8 mouse cellular contexts compared by ENCODE assay signal in genomic region chr5:17776571-17776970, GRCm38 (mm10).
DNase-seq lines count a peak whose midpoint lies in the region; ATAC-seq and TF ChIP-seq lines count a peak whose summit lies in the region.

No protein-coding gene starts in this region.

- no peak overlapping the region for H3K27ac ChIP-seq in kidney, postnatal 0 days
- H3K27ac ChIP-seq in kidney, embryonic 16.5 days (ENCODE audit: low read length) = no peak overlapping the region
- H3K27ac ChIP-seq in limb, embryonic 11.5 days (replicated peaks; ENCODE audit: low read depth, low read length) = no peak overlapping the region

- H3K4me2 ChIP-seq in kidney, postnatal 0 days (ENCODE audit: low read length) = no peak overlapping the region
- no peak overlapping the region for H3K4me2 ChIP-seq in kidney, embryonic 16.5 days (replicated peaks; ENCODE audit: low read depth, low read length)
- H3K4me2 ChIP-seq in limb, embryonic 11.5 days (ENCODE audit: low read depth, severe bottlenecking) = no peak overlapping the region

- no peaks in the 10 kb centered on the region for H3K36me3 ChIP-seq in kidney, postnatal 0 days (ENCODE audit: insufficient read depth, low read length)
- no peaks in the 10 kb centered on the region for H3K36me3 ChIP-seq in kidney, embryonic 16.5 days (ENCODE audit: insufficient read depth, low read length)
- H3K36me3 ChIP-seq in limb, embryonic 11.5 days (ENCODE audit: control insufficient read depth, insufficient read depth, low read length) = no peaks in the 10 kb centered on the region

- no peak overlapping the region for H3K4me3 ChIP-seq in kidney, postnatal 0 days (replicated peaks; ENCODE audit: low read depth, low read length)
- H3K4me3 ChIP-seq in kidney, embryonic 16.5 days (ENCODE audit: low read length) = no peak overlapping the region
- no peak overlapping the region for H3K4me3 ChIP-seq in limb, embryonic 11.5 days (ENCODE audit: low read depth, low read length)

- H3K27me3 ChIP-seq in kidney, postnatal 0 days (ENCODE audit: insufficient read depth, low read length) = no peaks in the 10 kb centered on the region
- no peaks in the 10 kb centered on the region for H3K27me3 ChIP-seq in kidney, embryonic 16.5 days (ENCODE audit: insufficient read depth, low read length)
- H3K27me3 ChIP-seq in limb, embryonic 11.5 days (ENCODE audit: control insufficient read depth, insufficient read depth, low read length) = no peaks in the 10 kb centered on the region

- peak; percentile 91 for DNase-seq in CD4-positive, CD25-positive, alpha-beta regulatory T cell, adult 2 months (ENCODE audit: low read depth, low spot score)
- DNase-seq in kidney, postnatal 0 days (ENCODE audit: low spot score) = peak; percentile 85
- DNase-seq in CD8-positive naive resting alpha-beta T cell, adult 2 months (ENCODE audit: low read depth in 2 of 2, low spot score in 2 of 2) = peak; percentile 5 to 33
- DNase-seq in cerebellum, postnatal 14 days = peak; percentile 31 to 63
- peak; percentile 55 for DNase-seq in limb, embryonic 11.5 days (ENCODE audit: low spot score)
- DNase-seq in yolk sac, embryonic 10.5 days (ENCODE audit: low spot score) = peak; percentile 13

- no peaks in the 10 kb centered on the region for H3K4me1 ChIP-seq in kidney, postnatal 0 days (replicated peaks; ENCODE audit: insufficient read depth, low read length)
- H3K4me1 ChIP-seq in kidney, embryonic 16.5 days (ENCODE audit: insufficient read depth, low read length) = no peaks in the 10 kb centered on the region
- no peaks in the 10 kb centered on the region for H3K4me1 ChIP-seq in limb, embryonic 11.5 days (ENCODE audit: control insufficient read depth, insufficient read depth, low read length)

- 93% methylated on average over 6 of the region's 6 CpGs for WGBS in kidney, postnatal 0 days
- 93% methylated on average over 6 of the region's 6 CpGs for WGBS in kidney, embryonic 16.5 days
- 93% methylated on average over 6 of the region's 6 CpGs for WGBS in limb, embryonic 11.5 days

- no peak for ATAC-seq in CD4-positive, CD25-positive, alpha-beta regulatory T cell, adult 4 months
- no peak for ATAC-seq in kidney, postnatal 0 days (replicated peaks; ENCODE audit: low FRiP score, low read depth)
- no peak for ATAC-seq in kidney, embryonic 16.5 days (ENCODE audit: low FRiP score, low TSS enrichment)
- ATAC-seq in limb, embryonic 11.5 days (ENCODE audit: insufficient number of reproducible peaks, low FRiP score, low TSS enrichment, low read depth) = no peak

- TF ChIP-seq CTCF in kidney, postnatal 0 days (IDR thresholded peaks at IDR 0.05; ENCODE audit: low read depth) = no peak

- no peaks in the 10 kb centered on the region for H3K9me3 ChIP-seq in kidney, postnatal 0 days (replicated peaks; ENCODE audit: low read length)
- 0 out of 2 replicates have a peak, but pooled peaks cover 4% of the 10 kb centered on the region for H3K9me3 ChIP-seq in kidney, embryonic 16.5 days (ENCODE audit: low read length)
- H3K9me3 ChIP-seq in limb, embryonic 11.5 days (ENCODE audit: control insufficient read depth, low read length) = no peaks in the 10 kb centered on the region

- H3K9ac ChIP-seq in kidney, postnatal 0 days (ENCODE audit: low read depth, low read length) = no peak overlapping the region
- no peak overlapping the region for H3K9ac ChIP-seq in kidney, embryonic 16.5 days (replicated peaks; ENCODE audit: low read length)
- H3K9ac ChIP-seq in limb, embryonic 11.5 days (ENCODE audit: low read length) = no peak overlapping the region

Comparison
In these comparisons a context has a peak if more than half of its experiments do, and no peak if none do; other contexts are left out.
1. DNase-seq: peak in every context shown above with its lines; median percentile 91 in CD4-positive, CD25-positive, alpha-beta regulatory T cell, adult 2 months; 85 in kidney, postnatal 0 days; 55 in limb, embryonic 11.5 days; 47 in cerebellum, postnatal 14 days; 19 in CD8-positive naive resting alpha-beta T cell, adult 2 months; 13 in yolk sac, embryonic 10.5 days.